Mouse (Mus musculus): ENCODE results near the gene Cfd.
A peak's percentile ranks its signal among the peaks of the same experiment; 100 is the strongest.

Gene Cfd

DNA sequence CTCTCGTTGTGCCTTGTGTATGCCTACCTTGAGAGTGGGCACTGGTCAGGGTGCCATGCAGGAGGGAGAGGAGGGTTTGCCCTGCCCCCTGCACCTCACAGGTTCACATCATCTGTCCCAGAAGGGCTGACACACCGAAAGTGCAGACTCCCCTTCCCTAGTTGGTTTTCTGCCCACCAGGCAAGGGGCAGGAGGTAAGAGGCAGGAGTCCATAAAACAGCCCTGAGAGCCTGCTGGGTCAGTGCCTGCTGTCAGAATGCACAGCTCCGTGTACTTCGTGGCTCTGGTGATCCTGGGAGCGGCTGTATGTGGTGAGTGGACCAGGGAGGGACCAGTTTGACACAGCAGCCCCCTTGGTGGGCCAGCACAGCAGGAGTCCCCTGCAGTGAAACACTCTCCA, at the start of gene Cfd:
Gene Cfd, plus strand, starts transcription at position 184 of the 400 bp plus-strand sequence.
- DNase-seq: no peak

DNA sequence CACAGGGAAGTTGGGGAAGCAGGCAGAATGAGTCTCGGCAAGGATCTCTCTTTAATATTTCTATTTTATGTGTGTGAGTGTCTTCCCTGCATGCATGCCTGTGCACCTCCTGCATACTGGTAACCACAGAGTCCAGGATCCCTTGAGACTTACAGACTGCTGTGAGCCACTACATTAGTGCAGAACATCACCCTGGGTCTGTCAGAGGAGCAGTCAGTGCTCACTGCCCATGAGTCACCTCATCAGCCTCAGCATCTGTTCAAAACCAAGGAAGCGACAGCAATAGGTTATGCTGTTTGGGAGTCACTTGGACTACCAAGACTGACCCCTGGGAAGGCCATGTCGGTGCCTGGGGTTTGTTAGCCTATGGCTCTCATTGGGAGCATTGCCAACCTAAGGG, 48.3 kb upstream of the Cfd start:
- no peak for DNase-seq

DNA sequence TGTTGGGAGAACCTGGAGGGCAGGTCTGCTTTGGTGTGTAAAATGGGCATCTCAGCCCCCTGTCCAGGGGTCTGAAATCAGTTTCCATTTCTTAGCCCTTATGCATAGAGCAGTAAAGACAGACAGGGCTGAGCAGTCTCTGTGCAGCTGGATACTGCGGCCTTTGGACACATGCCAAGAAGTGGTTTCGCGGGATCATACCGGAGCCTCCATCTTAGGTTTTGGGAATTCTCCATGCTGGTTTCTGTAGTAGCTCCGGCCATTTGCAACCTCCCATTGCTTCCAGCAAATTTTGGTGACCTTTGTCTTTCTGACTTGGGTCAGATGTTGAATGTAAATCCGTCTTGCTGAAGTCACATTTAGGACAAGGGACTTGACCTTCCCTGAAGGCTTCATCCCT, 47.2 kb upstream of the Cfd start:
- no peak for DNase-seq

DNA sequence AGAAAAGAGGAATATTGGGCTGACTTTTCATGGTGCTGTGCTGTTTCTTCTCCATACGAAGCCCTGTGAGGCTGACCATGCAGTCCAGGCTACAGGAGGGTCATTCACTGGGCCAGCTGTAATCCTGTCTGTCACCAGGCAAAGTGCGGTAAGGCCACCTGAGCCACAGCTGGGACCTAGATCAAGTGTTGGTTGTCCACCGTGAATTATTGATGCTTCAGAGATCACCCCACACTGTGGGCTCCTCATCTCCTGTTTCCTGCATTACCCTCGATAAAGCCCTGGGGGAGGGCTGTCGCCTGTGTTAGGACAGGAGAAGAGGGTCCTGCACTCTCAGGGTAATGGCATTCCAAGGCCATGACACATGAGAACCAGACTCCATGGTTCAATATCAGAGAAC, 44.1 kb upstream of the Cfd start:
- no peak for DNase-seq

DNA sequence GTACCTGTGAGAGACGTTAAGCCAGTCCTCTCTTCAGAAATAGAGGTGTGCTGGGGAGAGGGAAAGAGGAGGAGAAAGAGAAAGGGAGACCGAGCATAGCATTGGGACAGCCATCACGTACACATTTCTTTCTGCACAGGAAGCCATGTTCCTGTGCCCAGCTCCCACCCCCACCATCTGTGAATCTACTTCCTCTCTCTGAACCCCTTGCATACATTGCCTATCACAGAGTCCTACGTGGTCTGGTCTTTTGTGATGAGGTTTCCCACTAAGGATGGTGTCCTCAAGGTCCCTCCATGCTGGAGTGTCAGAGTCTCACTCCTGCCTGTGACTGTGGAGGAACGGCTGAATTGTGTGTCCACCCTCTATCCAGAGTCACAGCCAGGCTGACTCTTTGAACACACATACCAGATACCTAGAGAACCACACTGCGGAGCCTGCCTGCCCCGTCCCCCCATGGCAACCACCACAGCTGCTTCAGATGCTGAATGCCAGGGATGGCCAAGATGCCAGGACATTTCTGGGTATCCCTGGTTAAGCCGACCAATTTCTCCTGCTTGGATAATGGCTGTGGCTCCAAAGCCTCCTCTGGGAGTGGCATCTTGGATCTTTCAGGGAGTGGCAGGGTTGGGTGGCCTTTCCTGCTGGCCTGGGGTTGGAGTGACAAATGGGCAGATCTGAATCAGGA, 40.6 kb upstream of the Cfd start:
- DNase-seq: peak; percentile 41 to 47

DNA sequence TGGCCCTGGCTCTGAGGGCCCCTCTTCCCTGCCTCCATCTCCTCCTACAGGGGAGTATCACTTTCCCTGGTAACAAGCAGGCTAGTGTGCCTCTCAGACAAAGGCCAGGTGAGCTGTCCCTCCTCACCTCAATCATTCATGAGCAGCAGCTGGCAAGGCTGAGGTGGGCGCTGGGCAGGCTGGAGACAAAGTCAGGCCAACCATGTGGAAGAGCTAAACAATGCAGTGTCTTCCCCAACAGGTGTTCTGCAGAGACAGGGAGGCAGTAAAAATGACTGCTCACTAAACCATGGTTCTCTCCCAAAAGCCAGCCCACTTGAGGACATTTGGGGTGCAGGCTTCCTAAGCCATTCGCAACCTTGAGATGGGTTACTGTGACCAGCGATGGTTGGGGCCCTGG, 39.0 kb upstream of the Cfd start:
- no peak for DNase-seq

DNA sequence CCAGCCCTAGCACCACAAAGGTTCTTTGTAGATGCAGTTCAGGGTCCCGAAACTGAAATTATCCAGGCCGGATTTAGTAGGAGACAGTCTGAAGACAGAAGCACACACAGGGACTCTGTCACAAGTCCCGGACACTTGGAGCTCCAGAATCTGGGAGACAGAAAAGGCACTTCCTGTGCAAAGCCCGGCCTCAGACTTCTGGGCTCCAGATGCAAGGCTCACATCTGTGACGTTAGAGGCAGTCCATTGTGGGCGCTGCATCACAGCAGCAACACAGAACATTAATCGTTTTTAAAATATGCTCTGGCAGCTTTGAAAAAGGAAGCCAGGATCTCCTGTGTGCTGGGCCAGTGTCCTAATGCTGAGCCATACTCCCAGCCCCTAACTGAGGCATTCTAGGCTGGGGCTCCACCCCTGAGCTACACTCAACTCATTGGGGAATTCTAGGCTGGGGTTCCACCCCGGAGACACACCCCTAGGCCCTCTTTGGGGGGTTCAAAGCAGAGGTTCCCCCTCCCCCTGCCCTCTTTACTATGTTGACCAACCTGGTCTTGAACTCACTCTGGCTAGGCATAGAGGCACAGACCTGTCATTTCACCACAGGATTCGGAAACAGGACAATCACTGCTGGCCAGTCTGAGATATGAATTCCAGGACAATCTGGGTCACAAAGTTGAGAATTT, 38.4 kb upstream of the Cfd start:
- DNase-seq: no peak

DNA sequence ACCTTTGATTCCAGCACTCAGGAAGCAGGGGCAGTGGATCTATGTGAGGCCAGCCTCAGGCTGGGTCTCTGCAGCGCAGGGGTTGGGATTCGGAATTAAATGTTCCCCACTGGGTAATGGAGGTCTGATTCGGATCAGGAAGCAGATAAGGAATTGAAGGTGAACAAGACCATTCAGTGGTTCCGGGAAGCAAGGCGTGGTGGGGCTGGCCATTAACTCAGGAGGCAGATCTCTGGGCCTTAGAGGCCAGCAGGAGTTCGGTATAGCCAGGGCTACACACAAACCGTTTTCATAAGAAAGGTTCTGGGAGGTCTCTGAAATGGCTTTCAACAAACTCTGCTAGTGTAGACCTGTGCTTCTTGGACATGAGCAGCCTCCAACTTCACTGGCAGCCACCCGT, 37.8 kb upstream of the Cfd start:
- no peak for DNase-seq

DNA sequence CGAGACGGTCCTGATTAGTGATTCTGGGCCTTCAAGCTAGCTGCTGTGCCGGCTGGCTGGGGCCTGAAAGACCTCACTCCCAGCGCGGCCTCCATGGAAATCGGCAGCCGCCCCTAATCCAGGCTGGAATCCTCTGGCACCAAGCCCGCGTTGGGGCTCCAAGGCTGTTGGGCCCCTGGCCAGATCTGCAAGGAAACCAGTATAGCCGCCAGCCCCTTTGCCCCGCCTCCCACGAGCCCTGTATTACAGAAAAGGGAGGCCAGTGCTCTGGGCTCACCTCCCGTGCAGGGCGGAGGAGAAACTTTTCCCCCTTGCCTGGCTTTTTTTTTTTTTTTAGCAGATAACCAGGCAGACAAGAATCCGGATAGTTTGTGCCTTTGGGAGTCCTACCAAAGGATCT, 37.3 kb upstream of the Cfd start:
- peak; percentile 49 to 54 for DNase-seq

DNA sequence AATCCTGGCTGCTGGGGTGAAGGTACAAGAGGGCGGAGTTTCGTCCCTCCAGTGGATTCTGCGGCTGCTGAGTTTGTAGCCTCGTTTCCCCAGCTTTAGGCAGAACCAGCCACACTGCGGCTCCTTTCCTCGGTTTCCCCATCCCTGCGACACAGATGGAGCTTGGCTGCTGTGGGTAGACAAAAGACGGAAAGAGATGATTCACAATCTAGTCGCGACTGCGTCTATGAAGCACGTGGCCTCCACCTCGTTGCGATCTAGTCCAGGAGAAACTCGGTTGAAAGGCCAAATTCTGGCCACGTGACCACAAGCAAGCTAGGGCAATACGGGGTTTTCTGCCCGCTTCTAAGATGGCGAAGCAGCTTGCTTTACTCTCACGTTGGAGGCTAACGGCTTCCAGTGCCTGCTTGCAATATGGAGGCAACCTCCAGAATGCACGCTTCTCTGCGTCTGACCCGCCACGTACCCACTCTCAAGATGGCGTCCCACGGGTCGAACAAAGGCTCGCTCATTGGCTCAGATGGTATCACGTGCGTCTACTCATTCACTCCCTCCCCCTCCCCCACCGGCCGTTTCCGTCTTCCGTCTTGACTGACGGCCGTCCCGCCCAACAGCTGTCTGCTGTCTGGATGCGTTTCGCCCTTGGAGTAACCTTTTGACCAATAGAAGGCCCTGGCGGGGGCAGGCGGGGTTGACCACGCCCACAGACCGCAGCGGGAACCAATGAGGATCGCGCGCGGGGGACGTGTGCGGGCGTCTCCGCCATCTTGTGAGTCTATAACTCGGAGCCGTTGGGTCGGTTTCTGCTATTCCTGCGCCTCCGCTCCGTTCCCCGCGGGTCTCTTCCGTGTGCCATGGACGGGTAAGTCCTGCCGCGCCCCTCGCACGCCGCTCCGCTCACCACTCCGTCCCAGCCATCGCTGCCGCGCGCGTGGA, 36.5 kb upstream of the Cfd start, which contains the start of gene Ptbp1:
Gene Ptbp1, plus strand, starts transcription at position 568 of the 936 bp plus-strand sequence.
- DNase-seq: peak; percentile 98

DNA sequence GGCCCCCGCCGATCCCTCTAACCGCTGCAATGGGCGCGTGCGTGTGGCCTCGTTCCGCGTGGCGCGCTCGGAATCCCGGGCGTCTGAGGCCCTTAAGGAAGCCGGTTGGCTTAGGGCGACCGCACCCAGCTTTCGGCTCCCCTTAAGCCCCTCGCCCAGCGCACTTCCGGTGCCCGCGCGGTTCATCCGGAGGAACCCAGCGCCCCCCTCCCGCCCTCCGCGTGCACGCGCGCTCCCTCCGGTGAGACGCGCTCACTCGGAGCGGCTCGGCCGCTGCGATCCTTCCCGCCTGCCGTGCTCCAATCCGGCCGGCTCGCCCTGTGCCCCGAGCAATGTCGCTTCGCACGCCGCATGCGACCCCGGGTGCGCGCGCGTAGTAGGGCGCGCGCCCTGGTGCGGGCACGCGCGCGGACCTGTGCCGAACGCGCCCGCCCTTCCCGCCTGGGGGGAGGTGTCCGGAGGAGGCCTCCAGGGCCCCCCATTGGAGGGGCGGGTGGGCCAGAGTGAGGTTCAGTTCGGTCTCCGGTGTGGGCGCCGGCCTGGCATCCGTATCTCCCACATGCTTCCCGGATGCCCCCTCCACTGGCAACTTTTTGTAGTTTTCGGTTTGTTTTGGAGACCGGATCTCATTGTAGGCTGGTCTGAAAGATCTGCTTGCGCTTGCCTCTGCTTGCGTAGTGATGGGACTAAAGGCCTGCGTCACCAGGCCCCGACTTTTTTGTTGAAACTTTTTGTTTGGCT, 35.7 kb upstream of the Cfd start:
- peak; percentile 77 to 81 for DNase-seq

DNA sequence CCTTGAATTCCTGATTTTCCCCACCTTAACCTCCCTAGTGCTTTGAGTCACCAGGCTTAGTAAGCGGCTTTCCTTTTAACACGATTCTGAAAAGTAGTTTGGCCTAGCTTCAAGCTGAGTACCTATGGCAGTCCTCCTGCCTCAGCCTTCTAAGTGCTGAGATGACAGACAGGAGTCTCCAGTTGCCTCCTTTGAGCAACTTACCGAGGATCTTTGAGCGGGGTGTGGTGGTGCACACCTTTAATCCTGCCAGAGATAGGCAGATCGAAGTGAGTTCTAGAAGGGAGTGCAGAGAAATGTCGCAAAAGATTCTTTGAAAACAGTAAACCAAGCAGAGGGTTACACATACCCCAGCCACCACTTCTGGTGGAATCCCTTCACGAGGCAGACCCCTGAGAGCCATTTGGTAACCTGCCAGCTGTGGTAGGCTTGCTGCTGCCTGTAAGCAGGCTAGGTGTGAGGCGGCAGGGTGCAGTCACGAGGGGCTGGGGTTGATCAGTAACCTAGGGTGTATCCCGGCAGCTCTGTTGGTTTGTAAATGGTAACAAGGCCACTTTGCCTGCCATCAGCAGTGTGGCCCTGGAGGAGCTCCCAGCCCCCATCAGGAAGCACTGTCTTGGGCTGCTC, 35.0 kb upstream of the Cfd start:
- DNase-seq: peak; percentile 37 to 40

DNA sequence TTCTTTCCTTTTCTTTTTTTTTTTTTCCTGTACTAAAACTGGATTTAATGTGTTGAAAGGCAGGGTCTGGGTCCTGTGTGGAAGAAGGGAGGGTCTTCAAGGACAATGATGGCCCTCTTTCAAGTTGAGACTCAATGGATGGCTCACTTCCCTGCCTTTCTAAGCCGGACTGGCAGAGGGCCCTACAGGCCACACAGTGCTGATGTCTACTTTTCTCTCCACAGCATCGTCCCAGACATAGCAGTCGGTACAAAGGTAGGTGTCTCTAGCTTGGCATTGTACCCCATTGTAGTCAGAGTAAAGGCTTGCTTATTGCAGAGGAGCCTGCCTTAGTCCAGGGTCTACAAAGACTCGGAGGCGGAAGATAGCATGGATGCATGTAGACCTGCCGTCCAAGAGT, 34.4 kb upstream of the Cfd start:
- DNase-seq: no peak

DNA sequence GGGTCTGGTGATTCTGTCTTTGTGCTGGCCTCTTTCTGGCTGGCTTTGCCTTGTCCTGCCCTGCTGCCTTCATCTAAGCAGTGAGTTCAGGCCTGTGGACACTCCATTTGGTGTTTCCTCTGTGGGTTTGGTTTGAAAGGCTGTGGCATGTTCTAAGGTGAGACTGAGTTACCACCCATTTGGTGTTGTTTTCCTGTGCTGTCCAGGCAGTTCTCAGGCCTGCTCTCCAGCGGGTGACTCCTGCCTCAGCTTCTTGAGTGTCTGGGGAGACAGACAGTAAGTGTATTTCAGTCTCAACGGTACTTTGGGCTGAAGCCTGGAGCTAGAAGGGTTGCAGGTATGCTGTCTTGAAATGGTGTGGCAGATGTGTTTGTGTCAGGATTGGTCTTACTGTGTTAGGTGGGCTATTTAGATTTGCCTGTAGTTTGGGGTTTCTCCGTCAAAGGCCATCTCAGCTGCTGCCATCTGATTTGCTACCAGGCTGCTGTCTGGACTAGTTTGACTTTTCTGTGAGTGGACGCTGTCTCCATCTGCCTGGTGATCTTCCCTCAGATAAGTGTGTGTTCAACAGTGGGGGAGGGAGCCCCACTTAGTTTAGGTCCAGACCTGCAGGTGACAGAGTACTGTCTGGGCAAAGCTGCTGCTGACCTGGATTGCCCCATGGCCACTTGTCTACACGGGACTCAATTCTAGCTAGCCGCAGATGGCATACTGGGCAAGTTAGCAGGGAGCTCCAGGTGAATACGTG, 33.8 kb upstream of the Cfd start:
- DNase-seq: no peak

DNA sequence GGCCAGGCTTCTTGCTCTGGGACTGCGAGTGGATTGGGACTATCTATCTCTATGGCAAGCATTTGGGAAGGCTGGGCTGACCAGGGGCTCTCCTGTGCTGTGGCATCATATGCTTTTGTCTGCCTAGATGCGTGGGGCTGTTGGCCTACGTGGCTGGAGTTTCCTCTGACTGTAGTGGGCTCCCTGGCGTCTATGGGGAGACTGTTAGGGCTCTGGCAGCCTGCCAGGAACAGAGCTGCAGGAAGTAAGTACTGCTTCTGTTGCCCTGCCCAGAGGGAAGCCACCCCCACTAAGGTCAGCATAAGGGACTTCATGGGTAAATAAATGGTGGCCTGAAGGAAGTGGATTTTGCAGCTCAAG, 33.2 kb upstream of the Cfd start:
- DNase-seq: peak; percentile 53 to 61

DNA sequence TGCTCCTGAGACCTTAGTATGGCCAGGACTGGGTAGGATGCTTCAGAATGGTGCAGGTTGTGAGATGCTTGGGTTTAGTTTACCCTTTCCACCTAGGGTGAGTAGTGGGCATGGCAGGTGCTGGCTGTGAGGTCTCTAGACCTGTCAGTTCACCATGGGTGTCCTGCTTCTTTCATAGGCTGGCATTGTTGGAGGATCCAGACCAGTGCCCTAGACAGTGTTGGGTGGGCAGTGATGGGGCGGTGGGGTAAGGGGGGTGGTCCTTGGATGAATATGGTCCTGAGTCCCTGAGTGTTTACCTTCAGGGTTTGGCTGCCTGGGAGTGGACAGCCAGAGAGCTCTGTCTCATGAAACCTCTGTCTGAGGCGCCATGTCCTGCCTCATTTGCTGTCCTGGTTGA, 32.8 kb upstream of the Cfd start:
- DNase-seq: no peak

DNA sequence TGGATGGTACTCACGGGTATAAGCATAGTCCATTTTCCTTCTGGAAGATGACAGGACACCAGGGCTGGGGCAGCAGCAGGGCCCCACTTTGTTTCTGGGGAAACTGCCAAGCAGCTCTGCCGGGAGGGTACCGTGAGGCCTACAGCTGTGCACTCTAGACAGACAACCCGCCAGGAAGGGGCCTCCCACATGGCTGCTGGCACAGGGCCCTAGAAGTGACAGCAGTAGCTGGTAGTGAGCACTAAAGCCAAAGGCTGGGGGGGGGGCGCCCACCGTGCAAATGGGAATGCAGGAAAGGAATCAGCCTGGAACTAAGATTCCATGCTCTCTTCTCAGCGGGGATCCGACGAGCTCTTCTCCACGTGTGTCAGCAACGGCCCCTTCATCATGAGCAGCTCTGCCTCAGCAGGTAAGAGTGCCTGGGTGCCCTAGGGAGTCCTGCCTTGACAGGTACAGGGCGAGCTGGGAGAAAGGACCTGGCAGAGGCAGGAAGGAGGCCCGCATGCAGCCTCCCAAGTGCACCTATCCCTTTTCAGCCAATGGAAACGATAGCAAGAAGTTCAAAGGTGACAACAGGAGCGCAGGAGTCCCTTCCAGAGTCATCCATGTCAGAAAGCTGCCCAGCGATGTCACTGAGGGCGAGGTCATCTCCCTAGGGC, 32.1 kb upstream of the Cfd start:
- DNase-seq: no peak

DNA sequence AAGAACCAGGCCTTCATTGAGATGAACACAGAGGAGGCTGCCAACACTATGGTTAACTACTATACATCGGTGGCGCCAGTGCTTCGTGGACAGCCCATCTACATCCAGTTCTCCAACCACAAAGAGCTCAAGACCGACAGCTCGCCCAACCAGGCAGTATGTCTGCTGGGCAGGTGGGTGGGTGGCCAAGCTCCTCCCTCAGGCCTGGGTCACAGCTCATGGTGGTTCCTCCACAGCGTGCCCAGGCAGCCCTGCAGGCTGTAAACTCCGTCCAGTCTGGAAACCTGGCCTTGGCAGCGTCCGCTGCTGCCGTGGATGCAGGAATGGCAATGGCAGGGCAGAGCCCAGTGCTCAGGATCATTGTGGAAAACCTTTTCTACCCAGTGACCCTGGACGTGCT, 31.5 kb upstream of the Cfd start:
- no peak for DNase-seq

DNA sequence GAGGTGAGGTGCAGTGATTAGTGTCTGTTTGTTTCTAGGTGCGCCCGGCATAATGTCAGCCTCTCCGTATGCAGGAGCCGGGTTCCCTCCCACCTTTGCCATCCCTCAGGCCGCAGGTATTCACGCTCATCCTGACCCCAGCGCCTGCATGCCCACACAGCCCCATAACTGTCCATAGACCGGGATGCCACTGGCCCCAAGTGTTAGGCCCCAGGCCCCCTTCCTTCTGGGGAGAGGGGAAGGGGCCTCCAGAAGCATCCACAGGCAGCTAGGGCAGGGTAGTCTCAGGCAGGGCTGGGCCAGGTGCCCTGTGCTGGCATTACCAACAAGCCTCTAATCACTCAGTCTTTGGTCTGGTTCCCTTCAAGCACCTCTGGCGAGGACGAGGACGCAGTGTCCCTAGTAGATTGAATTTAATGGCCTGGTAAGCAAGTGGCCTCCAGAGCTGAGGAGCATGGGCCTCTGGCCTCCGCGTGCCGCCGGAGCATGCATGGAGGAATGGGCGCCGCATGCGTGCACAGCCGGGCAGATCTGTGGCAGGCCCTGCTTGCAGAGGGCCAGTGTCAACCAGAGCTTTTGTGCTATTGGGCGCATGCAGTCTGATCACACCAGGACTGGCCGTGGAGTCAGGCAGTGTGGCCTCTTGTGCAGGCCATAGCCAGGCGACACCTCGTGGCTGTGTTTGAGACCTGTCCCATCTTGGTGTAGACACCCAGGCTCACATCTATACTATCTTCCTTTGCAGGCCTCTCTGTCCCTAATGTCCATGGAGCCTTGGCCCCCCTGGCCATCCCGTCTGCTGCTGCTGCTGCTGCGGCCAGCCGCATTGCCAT, 30.4 kb upstream of the Cfd start:
- DNase-seq: no peak
